In the genomic region with DNA sequence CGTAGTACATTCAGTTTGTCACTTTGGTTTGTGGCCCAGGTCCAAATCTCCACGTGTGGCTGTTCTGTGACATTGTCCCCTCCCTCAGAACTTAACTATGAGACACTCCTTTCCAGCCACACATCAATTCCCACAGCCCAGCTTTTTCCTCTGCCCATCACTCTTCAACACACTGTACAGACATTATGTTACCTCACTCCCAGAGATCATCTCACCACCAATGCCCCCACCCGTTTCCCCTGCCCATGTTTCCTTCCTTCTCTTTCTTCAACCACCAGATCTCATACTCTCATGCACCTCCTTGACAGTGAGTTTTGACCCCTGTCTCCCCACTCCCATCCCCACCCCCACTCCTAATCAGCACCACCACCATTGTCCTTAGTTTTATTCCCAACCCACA, we compare ENCODE assay signal across 26 mouse cellular contexts. TPM values are rescaled to one million over a fixed set of nuclear protein-coding genes. Genes with fewer than 3 reads are reported as not detected.
"Had no signal": no experiment of that assay in that cellular context is flagged by ENCODE, and none has a peak within 500 bp of the region (broad histone marks: within the 10 kb centered on the region; RNA-seq: fewer than 3 reads in every experiment).

No protein-coding gene starts in this region.

- H3K27me3 ChIP-seq: limb, embryonic 13.5 days; liver, embryonic 12.5 days; liver, embryonic 15.5 days; lung, embryonic 15.5 days; midbrain, embryonic 12.5 days; midbrain, embryonic 15.5 days; neural tube, embryonic 12.5 days; neural tube, embryonic 15.5 days; stomach, embryonic 15.5 days had no signal

- H3K4me2 ChIP-seq: limb, embryonic 13.5 days; liver, embryonic 12.5 days; liver, embryonic 15.5 days; lung, embryonic 15.5 days; midbrain, embryonic 12.5 days; midbrain, embryonic 15.5 days; neural tube, embryonic 12.5 days; neural tube, embryonic 15.5 days; stomach, embryonic 15.5 days had no signal

- ATAC-seq: liver, embryonic 12.5 days; midbrain, embryonic 15.5 days had no signal

- H3K36me3 ChIP-seq: limb, embryonic 10.5 days; limb, embryonic 13.5 days; liver, embryonic 12.5 days; liver, embryonic 15.5 days; lung, embryonic 15.5 days; midbrain, embryonic 12.5 days; midbrain, embryonic 15.5 days; neural tube, embryonic 12.5 days; neural tube, embryonic 15.5 days; stomach, embryonic 15.5 days had no signal

- H3K9me3 ChIP-seq: limb, embryonic 10.5 days; limb, embryonic 13.5 days; liver, embryonic 12.5 days; liver, embryonic 15.5 days; lung, embryonic 15.5 days; midbrain, embryonic 12.5 days; midbrain, embryonic 15.5 days; neural tube, embryonic 12.5 days; neural tube, embryonic 15.5 days; stomach, embryonic 15.5 days had no signal

- H3K27ac ChIP-seq: layer of hippocampus, adult 2 months; limb, embryonic 10.5 days; limb, embryonic 13.5 days; liver, embryonic 12.5 days; liver, embryonic 15.5 days; lung, embryonic 15.5 days; midbrain, embryonic 12.5 days; midbrain, embryonic 15.5 days; neural tube, embryonic 12.5 days; neural tube, embryonic 15.5 days; stomach, embryonic 15.5 days had no signal

- H3K4me1 ChIP-seq: limb, embryonic 10.5 days; limb, embryonic 13.5 days; liver, embryonic 12.5 days; liver, embryonic 15.5 days; lung, embryonic 15.5 days; neural tube, embryonic 12.5 days; neural tube, embryonic 15.5 days; stomach, embryonic 15.5 days had no signal

- H3K9ac ChIP-seq: limb, embryonic 13.5 days; liver, embryonic 12.5 days; liver, embryonic 15.5 days; lung, embryonic 15.5 days; midbrain, embryonic 12.5 days; midbrain, embryonic 15.5 days; neural tube, embryonic 12.5 days; neural tube, embryonic 15.5 days; stomach, embryonic 15.5 days had no signal

- H3K4me3 ChIP-seq: layer of hippocampus, adult 2 months; limb, embryonic 10.5 days; limb, embryonic 13.5 days; liver, embryonic 12.5 days; liver, embryonic 15.5 days; lung, embryonic 15.5 days; midbrain, embryonic 12.5 days; midbrain, embryonic 15.5 days; neural tube, embryonic 12.5 days; neural tube, embryonic 15.5 days; stomach, embryonic 15.5 days had no signal

- DNase-seq: kidney, adult 9 months; kidney, postnatal 14 days; layer of hippocampus, adult 9-11 months; liver; lung, adult 18-20 months; lung, postnatal 10 days; lung, postnatal 36 days; right cerebral cortex, adult 18-20 months; right cerebral cortex, postnatal 14 days; spleen, adult 18-20 months; thymus, postnatal 25 days had no signal

RNA-seq across cellular contexts. Expression of a gene that starts 39.9 kb away (rescaled TPM):
- total RNA-seq: layer of hippocampus, adult 2 months; layer of hippocampus, postnatal 25 days; left cerebral cortex, adult 18-20 months; left cerebral cortex, postnatal 25 days had no signal
- polyA plus RNA-seq: kidney, embryonic 16.5 days; limb, embryonic 10.5 days; limb, embryonic 13.5 days; liver, embryonic 12.5 days; liver, embryonic 15.5 days; midbrain, embryonic 12.5 days; midbrain, embryonic 15.5 days; neural tube, embryonic 12.5 days; neural tube, embryonic 15.5 days; stomach, embryonic 15.5 days had no signal
